Mouse (Mus musculus): ENCODE results near the gene Ccdc80.

Ccdc80 gene

GRCm38 (mm10) chr16:45117200-45117599 is 24.0 kb downstream of the Ccdc80 start:
- no peak for DNase-seq (ENCODE audit: low spot score)

GRCm38 (mm10) chr16:45118760-45119159 is 25.6 kb downstream of the Ccdc80 start:
- DNase-seq (ENCODE audit: low spot score): no peak

- DNase-seq (ENCODE audit: low spot score): peak; percentile 36
These were observed 27.7 kb downstream of the Ccdc80 start for GRCm38 (mm10) chr16:45120844-45121425.

- DNase-seq (ENCODE audit: low spot score): no peak
These were observed 29.4 kb downstream of the Ccdc80 start for GRCm38 (mm10) chr16:45122571-45122970.

- no peak for DNase-seq (ENCODE audit: low spot score)
These were observed 31.3 kb downstream of the Ccdc80 start for GRCm38 (mm10) chr16:45124230-45125203.

GRCm38 (mm10) chr16:45127936-45128710 is 34.9 kb downstream of the Ccdc80 start:
- DNase-seq (ENCODE audit: low spot score): no peak

GRCm38 (mm10) chr16:45141711-45142110 is 48.5 kb downstream of the Ccdc80 start:
- DNase-seq (ENCODE audit: low spot score): no peak

GRCm38 (mm10) chr16:45142565-45142964 is 49.4 kb downstream of the Ccdc80 start:
- DNase-seq (ENCODE audit: low spot score): no peak

GRCm38 (mm10) chr16:45145119-45145518 is 51.9 kb downstream of the Ccdc80 start:
- DNase-seq (ENCODE audit: low spot score): no peak

- DNase-seq (ENCODE audit: low spot score): no peak
These were observed 55.4 kb downstream of the Ccdc80 start for GRCm38 (mm10) chr16:45148488-45149082.

- DNase-seq (ENCODE audit: low spot score): no peak
These were observed 61.6 kb downstream of the Ccdc80 start for GRCm38 (mm10) chr16:45154741-45155250.

- DNase-seq (ENCODE audit: low spot score): peak; percentile 71
These were observed 64.9 kb downstream of the Ccdc80 start for GRCm38 (mm10) chr16:45158136-45158521.

GRCm38 (mm10) chr16:45158522-45159388 is 65.6 kb downstream of the Ccdc80 start, which contains the start of the genes Slc35a5 and Atg3:
TSS of gene Slc35a5 (minus strand) at chr16:45158706.
TSS of gene Atg3 (plus strand) at chr16:45158785.
- peak; percentile 97 for DNase-seq (ENCODE audit: low spot score)

- no peak for DNase-seq (ENCODE audit: low spot score)
These were observed 66.2 kb downstream of the Ccdc80 start for GRCm38 (mm10) chr16:45159389-45159716.
